Mouse (Mus musculus) heart, adult 2 months (tissue): Measurements from ENCODE around the gene Ccdc188. TPM values are rescaled to one million over a fixed set of nuclear protein-coding genes. Genes with fewer than 3 reads are reported as not detected.

Source experiments
- DNase-seq, 2 experiments: peaks; one replicate each; pipeline ENCODE4 v3.0.0; 2021
- H3K27ac ChIP-seq: fragments of 200-600 bp; 2 replicates; pipeline ENCODE4 v1.8.1; 2022
- H3K27me3 ChIP-seq: fragments of 200-500 bp; 2 replicates; pipeline ENCODE4 v1.6.1; 2012; ENCODE audit warnings: mild to moderate bottlenecking, low read length, inconsistent platforms, mixed read lengths; ENCODE audit not compliant: control insufficient read depth, insufficient read depth
- H3K36me3 ChIP-seq: fragments of 200-500 bp; 2 replicates; pipeline ENCODE4 v1.6.1; 2012; ENCODE audit warnings: low read length, inconsistent platforms; ENCODE audit not compliant: control insufficient read depth, insufficient read depth
- H3K4me1 ChIP-seq: fragments of 200-500 bp; 2 replicates; pipeline ENCODE4 v1.6.1; 2011; ENCODE audit warnings: low read length; ENCODE audit not compliant: control insufficient read depth, insufficient read depth
- H3K4me3 ChIP-seq: fragments of 200-600 bp; 2 replicates; pipeline ENCODE4 v1.8.1; 2022
- H3K79me2 ChIP-seq: fragments of 200-500 bp; replicated peaks from 2 replicates; pipeline ENCODE4 v1.6.1; 2012; ENCODE audit warnings: mild to moderate bottlenecking, inconsistent platforms, low read length, moderate library complexity, mixed read lengths; ENCODE audit not compliant: control insufficient read depth, insufficient read depth
- H3K9ac ChIP-seq: fragments of 200-500 bp; 2 replicates; pipeline ENCODE4 v1.6.1; 2012; ENCODE audit warnings: low read depth, mild to moderate bottlenecking, control low read depth, inconsistent platforms, low read length, mixed read lengths
- CTCF ChIP-seq: fragments of 200-600 bp; IDR thresholded peaks from 2 replicates; pipeline ENCODE4 v1.8.1; 2022; ENCODE audit warnings: antibody characterized with exemption, mild to moderate bottlenecking, moderate library complexity
- EP300 ChIP-seq: fragments of 200-500 bp; IDR thresholded peaks from 2 replicates; pipeline ENCODE4 v1.6.1; 2011; ENCODE audit warnings: low read depth, low read length, control low read depth; ENCODE audit not compliant: insufficient read depth
- POLR2A ChIP-seq: fragments of 200-500 bp; IDR thresholded peaks from 2 replicates; pipeline ENCODE4 v1.6.1; 2011; ENCODE audit warnings: mild to moderate bottlenecking, low read depth, low read length, control low read depth; ENCODE audit not compliant: insufficient read depth
- WGBS: fragments of 180-500 bp; shearing (Covaris S2); methylation state at CpG from one replicate; pipeline ENCODE4 v1.1.7; 2018; 5-methylcytosine and 5-hydroxymethylcytosine counted together
- intact Hi-C: fragments of 180-260 bp; cut with DNase I; formaldehyde crosslinking; loops from one replicate; pipeline ENCODE4 v1.15.1; 2025
- polyA plus RNA-seq: library from polyadenylated mRNA; depleted of rRNA; stranded (reverse); fragments of >200 nt; gene quantifications from 2 replicates; pipeline ENCODE4 v1.2.3, GENCODE M21; 2012; rRNA removed
- total RNA-seq, 2 experiments: library from RNA; stranded (reverse); gene quantifications; 2 replicates each; pipeline ENCODE4 v1.2.3; 2021

Gene Ccdc188
- total and polyA plus RNA-seq, 3 experiments = not detected

DNA sequence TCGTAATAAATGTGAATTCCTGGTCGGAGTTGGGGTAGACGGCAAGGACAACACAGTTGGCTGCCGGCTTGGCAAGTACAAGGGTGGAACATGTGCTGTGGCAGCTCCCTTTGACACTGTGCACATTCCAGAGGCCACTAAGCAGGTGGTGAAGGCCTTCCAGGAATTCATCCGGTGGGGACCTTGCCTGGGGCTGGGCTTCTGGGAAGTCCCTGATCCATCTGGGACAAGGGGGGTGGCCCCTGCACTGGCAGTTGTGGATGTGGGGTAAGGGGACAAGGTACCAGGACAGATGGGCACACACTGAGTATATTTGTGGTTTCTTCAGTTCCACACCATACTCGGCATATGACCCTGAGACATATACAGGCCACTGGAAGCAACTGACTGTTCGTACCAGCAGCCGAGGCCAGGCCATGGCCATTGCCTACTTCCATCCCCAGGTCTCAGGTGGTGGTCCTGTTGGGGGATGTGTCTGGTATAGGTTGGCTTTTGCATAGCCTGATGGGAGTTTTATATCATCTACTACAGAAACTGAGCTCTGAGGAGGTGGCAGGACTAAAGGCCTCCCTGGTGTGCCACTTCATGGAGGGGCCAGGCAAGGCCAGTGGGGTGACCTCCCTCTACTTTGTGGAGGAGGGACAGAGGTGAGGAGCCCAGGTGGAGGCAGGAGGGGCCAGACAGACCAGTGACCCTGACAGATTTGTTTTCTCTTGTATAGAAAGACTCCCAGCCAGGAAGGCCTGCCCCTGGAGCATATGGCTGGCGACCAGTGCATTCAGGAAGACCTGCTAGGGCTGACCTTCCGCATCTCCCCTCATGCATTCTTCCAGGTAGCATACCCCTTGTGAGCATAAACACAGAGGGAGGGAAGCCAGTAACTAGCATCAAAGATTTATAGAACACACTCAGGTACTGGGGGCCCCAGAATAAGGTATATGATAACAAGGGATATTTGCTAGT lies 33.4 kb downstream of the Ccdc188 start:
- intact Hi-C loops = no loop called here
- Histone ChIP-seq H3K4me3 (no peak overlapping the region), H3K79me2 (peaks cover 5% of the 10 kb centered on the region; the same call in 1 of the 2 replicates), H3K4me1 (peaks cover 5% of the 10 kb centered on the region), H3K36me3 (peaks cover 5% of the 10 kb centered on the region; the same call in 1 of the 2 replicates), H3K27ac (no peak overlapping the region), H3K27me3 (no peaks in the 10 kb centered on the region), H3K9ac (no peak overlapping the region)
- WGBS = 50% methylated on average over 10 of the region's 10 CpGs
- TF ChIP-seq POLR2A (no peak), CTCF (no peak), EP300 (no peak)
- no peak for DNase-seq

GRCm38 (mm10) chr16:18252736-18253135 lies 35.1 kb downstream of the Ccdc188 start:
- Histone ChIP-seq H3K36me3 (peaks cover 5% of the 10 kb centered on the region; the same call in 1 of the 2 replicates), H3K79me2 (peaks cover 5% of the 10 kb centered on the region; the same call in 1 of the 2 replicates), H3K4me3 (no peak overlapping the region), H3K4me1 (peaks cover 5% of the 10 kb centered on the region), H3K27me3 (no peaks in the 10 kb centered on the region), H3K9ac (no peak overlapping the region), H3K27ac (no peak overlapping the region)
- no peak for TF ChIP-seq CTCF
- no peak for TF ChIP-seq POLR2A
- no peak for TF ChIP-seq EP300
- 81% methylated on average over 6 of the region's 6 CpGs for WGBS
- intact Hi-C loops = no loop called here
- no peak for DNase-seq

- no peak overlapping the region for H3K27ac ChIP-seq
- DNase-seq = no peak
- no peak overlapping the region for H3K9ac ChIP-seq
- peaks cover 3% of the 10 kb centered on the region; the same call in 1 of the 2 replicates for H3K79me2 ChIP-seq
- intact Hi-C loops = no loop called here
- peaks cover 5% of the 10 kb centered on the region for H3K4me1 ChIP-seq
- WGBS = 71% methylated on average over 1 of the region's 1 CpGs
- H3K36me3 ChIP-seq = peaks cover 5% of the 10 kb centered on the region; the same call in 1 of the 2 replicates
- TF ChIP-seq POLR2A (no peak), EP300 (no peak), CTCF (no peak)
- no peaks in the 10 kb centered on the region for H3K27me3 ChIP-seq
- H3K4me3 ChIP-seq = no peak overlapping the region
Measured at GRCm38 (mm10) chr16:18253866-18254265, 36.2 kb downstream of the Ccdc188 start.

- WGBS = 87% methylated on average over 2 of the region's 2 CpGs
- intact Hi-C loops = no loop called here
- no peak within 1 kb of the TSS for H3K4me3 ChIP-seq
Measured at GRCm38 (mm10) chr16:18258221-18258620, 40.5 kb downstream of the Ccdc188 start, which contains the start of gene Gm49776. Gene Gm49776 (minus strand): TSS chr16:18258321.

DNA sequence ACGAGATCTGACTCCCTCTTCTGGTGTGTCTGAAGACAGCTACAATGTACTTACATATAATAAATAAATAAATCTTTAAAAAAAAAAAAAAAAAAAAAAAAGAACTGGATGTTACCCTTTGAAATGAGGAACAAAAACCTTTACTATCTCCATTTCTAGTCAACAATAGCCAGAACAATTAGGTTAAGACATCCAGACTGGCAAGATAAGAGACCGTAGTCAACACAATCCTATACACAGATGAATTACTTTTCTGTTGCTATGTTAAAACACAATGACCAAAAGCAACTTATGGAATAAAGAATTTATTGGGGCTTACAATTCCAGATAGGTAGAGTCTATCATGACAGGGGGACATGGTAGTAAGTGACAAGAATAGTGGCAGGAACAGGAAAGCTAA lies 47.3 kb downstream of the Ccdc188 start:
- no peak overlapping the region for H3K9ac ChIP-seq
- 77% methylated on average over 2 of the region's 2 CpGs for WGBS
- intact Hi-C loops = no loop called here
- peaks cover 2% of the 10 kb centered on the region; the same call in 1 of the 2 replicates for H3K36me3 ChIP-seq
- H3K27me3 ChIP-seq = no peaks in the 10 kb centered on the region
- H3K4me1 ChIP-seq = no peaks in the 10 kb centered on the region
- TF ChIP-seq EP300 (no peak), POLR2A (no peak), CTCF (no peak)
- DNase-seq = no peak
- H3K79me2 ChIP-seq = no peaks in the 10 kb centered on the region
- no peak overlapping the region for H3K27ac ChIP-seq
- H3K4me3 ChIP-seq = no peak overlapping the region

More at GRCm38 (mm10) chr16:18258221-18258620, 40.5 kb downstream of the Ccdc188 start, which contains the start of gene Gm49776:
- no peak for DNase-seq
- no peaks in the 10 kb centered on the region for H3K79me2 ChIP-seq
- no peaks in the 10 kb centered on the region for H3K4me1 ChIP-seq
- no peak within 1 kb of the TSS for H3K9ac ChIP-seq
- peaks cover 4% of the 10 kb centered on the region for H3K36me3 ChIP-seq
- no peak within 1 kb of the TSS for H3K27ac ChIP-seq
- H3K27me3 ChIP-seq = no peaks in the 10 kb centered on the region
- no peak for TF ChIP-seq POLR2A
- TF ChIP-seq CTCF = no peak
- TF ChIP-seq EP300 = no peak

- Histone ChIP-seq H3K36me3 (peaks cover 2% of the 10 kb centered on the region; the same call in 1 of the 2 replicates), H3K4me1 (no peaks in the 10 kb centered on the region), H3K27me3 (no peaks in the 10 kb centered on the region), H3K27ac (no peak overlapping the region), H3K9ac (no peak overlapping the region), H3K4me3 (no peak overlapping the region), H3K79me2 (no peaks in the 10 kb centered on the region)
- TF ChIP-seq POLR2A = no peak
- TF ChIP-seq CTCF = peak; percentile 60
- DNase-seq = no peak
- WGBS = 82% methylated on average over 5 of the region's 5 CpGs
- intact Hi-C loops = no loop called here
Measured at GRCm38 (mm10) chr16:18268182-18268581, 50.5 kb downstream of the Ccdc188 start.

Other genes starting within 250 kb of the Ccdc188 start
- not detected for gene Vpreb2, start 237.5 kb upstream of the Ccdc188 start, total RNA-seq
- not detected in 2 replicates for gene Vpreb2, start 237.5 kb upstream of the Ccdc188 start, polyA plus RNA-seq
- gene Dgcr6, start 165.0 kb upstream of the Ccdc188 start, total RNA-seq = 10 to 100 TPM; 41.4 TPM
- 46.7 and 48.8 TPM in 2 replicates for gene Dgcr6, start 165.0 kb upstream of the Ccdc188 start, polyA plus RNA-seq
- 10 to 100 TPM; 18.8 to 23.4 TPM for gene Prodh, start 127.7 kb upstream of the Ccdc188 start, total RNA-seq
- gene Prodh, start 127.7 kb upstream of the Ccdc188 start, polyA plus RNA-seq = 46.7 and 57.9 TPM in 2 replicates
- gene Rtn4r, start 90.2 kb upstream of the Ccdc188 start, total RNA-seq = 1 to 10 TPM; 2.3 to 9.8 TPM
- gene Rtn4r, start 90.2 kb upstream of the Ccdc188 start, polyA plus RNA-seq = 31.9 and 57.8 TPM in 2 replicates
- gene Zdhhc8, start 17.3 kb downstream of the Ccdc188 start, total RNA-seq = 10 to 100 TPM; 19.6 to 22.7 TPM
- gene Zdhhc8, start 17.3 kb downstream of the Ccdc188 start, polyA plus RNA-seq = 36.0 and 51.5 TPM in 2 replicates
- 10 to 100 TPM; 19.6 to 19.8 TPM for gene Trmt2a, start 30.8 kb downstream of the Ccdc188 start, total RNA-seq
- 26.8 and 32.4 TPM in 2 replicates for gene Trmt2a, start 30.8 kb downstream of the Ccdc188 start, polyA plus RNA-seq
- 10 to 100 TPM; 40.1 to 41.2 TPM for gene Ranbp1, start 30.9 kb downstream of the Ccdc188 start, total RNA-seq
- 20.9 and 25.1 TPM in 2 replicates for gene Ranbp1, start 30.9 kb downstream of the Ccdc188 start, polyA plus RNA-seq
- not detected for gene Gm49776, start 40.4 kb downstream of the Ccdc188 start, total RNA-seq
- gene Gm49776, start 40.4 kb downstream of the Ccdc188 start, polyA plus RNA-seq = not detected in 2 replicates
- gene Dgcr8, start 71.4 kb downstream of the Ccdc188 start, total RNA-seq = 10 to 100 TPM; 10.7 to 13.2 TPM
- gene Dgcr8, start 71.4 kb downstream of the Ccdc188 start, polyA plus RNA-seq = 8.7 and 14.5 TPM in 2 replicates
- gene Tango2, start 130.2 kb downstream of the Ccdc188 start, total RNA-seq = 100 to 1,000 TPM; 173 to 181 TPM
- 283 and 382 TPM in 2 replicates for gene Tango2, start 130.2 kb downstream of the Ccdc188 start, polyA plus RNA-seq
- gene Arvcf, start 130.3 kb downstream of the Ccdc188 start, total RNA-seq = 10 to 100 TPM; 14.4 to 16.4 TPM
- 13.9 and 17.0 TPM in 2 replicates for gene Arvcf, start 130.3 kb downstream of the Ccdc188 start, polyA plus RNA-seq
- gene Txnrd2, start 208.5 kb downstream of the Ccdc188 start, total RNA-seq = 10 to 100 TPM; 37.6 to 39.7 TPM
- gene Txnrd2, start 208.5 kb downstream of the Ccdc188 start, polyA plus RNA-seq = 35.1 and 36.1 TPM in 2 replicates
- 100 to 1,000 TPM; 139 to 150 TPM for gene Comt, start 209.0 kb downstream of the Ccdc188 start, total RNA-seq
- 208 and 236 TPM in 2 replicates for gene Comt, start 209.0 kb downstream of the Ccdc188 start, polyA plus RNA-seq